Mouse (Mus musculus) testis, adult 2 months (tissue): ENCODE results near the gene Prr5l.

ENCODE experiments used
- CTCF ChIP-seq: fragments of 200-500 bp; IDR thresholded peaks from 2 replicates; pipeline ENCODE4 v1.5.1; 2012; ENCODE audit warnings: low read depth, mild to moderate bottlenecking, inconsistent platforms, low read length, moderate library complexity; ENCODE audit not compliant: control insufficient read depth, insufficient read depth, insufficient replicate concordance
- POLR2A ChIP-seq: fragments of 200-500 bp; IDR thresholded peaks from 2 replicates; pipeline ENCODE4 v1.6.1; 2012; ENCODE audit warnings: low read depth, mild to moderate bottlenecking, inconsistent platforms, low read length, moderate library complexity; ENCODE audit not compliant: control insufficient read depth

DNA sequence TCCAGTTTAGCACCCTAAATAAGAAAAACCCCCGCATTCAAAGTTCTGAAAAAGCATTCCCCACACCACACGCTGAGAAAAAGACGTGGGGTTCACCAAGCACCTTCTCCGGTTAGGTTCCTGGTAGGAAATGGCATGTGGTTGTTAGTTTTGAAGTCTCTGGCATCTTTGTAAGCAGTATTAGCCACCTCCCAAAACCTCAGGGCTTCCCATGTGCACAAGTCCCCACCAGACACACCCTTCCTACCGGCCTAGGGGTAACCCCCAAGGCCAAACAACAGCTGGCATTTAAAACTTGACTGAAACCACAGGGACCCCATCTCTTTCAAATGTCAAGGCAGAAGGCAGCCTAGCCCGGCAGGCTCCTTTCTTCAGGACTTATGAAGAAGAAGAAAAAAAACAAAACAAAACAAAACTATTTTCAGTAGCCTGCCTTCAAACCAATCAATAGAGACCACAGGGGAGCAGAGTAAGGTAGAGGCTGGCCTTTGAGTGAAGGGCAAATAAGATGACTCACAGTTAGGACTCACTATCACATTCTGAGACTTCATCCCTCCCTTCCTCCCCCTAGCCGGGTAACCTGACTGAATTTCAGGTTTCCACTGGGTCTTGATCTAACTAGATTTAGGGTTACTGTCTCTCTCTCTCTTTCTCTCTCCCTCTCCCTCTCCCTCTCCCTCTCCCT is 126.6 kb downstream of the Prr5l start:
- TF ChIP-seq POLR2A (no peak), CTCF (no peak)
